Mouse (Mus musculus): ENCODE measurements around the gene Rbmxl1.
"Not testable (repeated sequence)": the region's sequence is repeated elsewhere in the genome, so short reads cannot be mapped to it uniquely, and the experiment has no call there.

The Rbmxl1 gene

GRCm38 (mm10) chr8:78508719-78509272 is at the start of gene Rbmxl1:
Gene Rbmxl1 (minus strand): TSS chr8:78508898.
- peak; percentile 81 for DNase-seq (ENCODE audit: low spot score)

- no peak for DNase-seq (ENCODE audit: low spot score)
These were observed 48.2 kb upstream of the Rbmxl1 start for GRCm38 (mm10) chr8:78556773-78557434.

- no peak for DNase-seq (ENCODE audit: low spot score)
These were observed 47.1 kb upstream of the Rbmxl1 start for GRCm38 (mm10) chr8:78555817-78556216.

- DNase-seq (ENCODE audit: low spot score) = no peak
These were observed 42.0 kb upstream of the Rbmxl1 start for GRCm38 (mm10) chr8:78550752-78551134.

- DNase-seq (ENCODE audit: low spot score) = no peak
These were observed 41.5 kb upstream of the Rbmxl1 start for GRCm38 (mm10) chr8:78549971-78550751.

- DNase-seq (ENCODE audit: low spot score) = not testable (repeated sequence)
These were observed 36.6 kb upstream of the Rbmxl1 start for GRCm38 (mm10) chr8:78545153-78545817.

- DNase-seq (ENCODE audit: low spot score) = no peak
These were observed 35.8 kb upstream of the Rbmxl1 start for GRCm38 (mm10) chr8:78544545-78544944.

- DNase-seq (ENCODE audit: low spot score) = no peak
These were observed 34.9 kb upstream of the Rbmxl1 start for GRCm38 (mm10) chr8:78543621-78544020.

- DNase-seq (ENCODE audit: low spot score) = not testable (repeated sequence)
These were observed 34.0 kb upstream of the Rbmxl1 start for GRCm38 (mm10) chr8:78542670-78543069.

- DNase-seq (ENCODE audit: low spot score) = no peak
These were observed 29.1 kb upstream of the Rbmxl1 start for GRCm38 (mm10) chr8:78537795-78538194.

- DNase-seq (ENCODE audit: low spot score) = no peak
These were observed 28.0 kb upstream of the Rbmxl1 start for GRCm38 (mm10) chr8:78536716-78537115.

- DNase-seq (ENCODE audit: low spot score) = no peak
These were observed 25.3 kb upstream of the Rbmxl1 start for GRCm38 (mm10) chr8:78533981-78534380.

- no peak for DNase-seq (ENCODE audit: low spot score)
These were observed 6.4 kb upstream of the Rbmxl1 start for GRCm38 (mm10) chr8:78515132-78515531.

GRCm38 (mm10) chr8:78514706-78515105 is 6.0 kb upstream of the Rbmxl1 start:
- no peak for DNase-seq (ENCODE audit: low spot score)

GRCm38 (mm10) chr8:78513106-78513505 is 4.4 kb upstream of the Rbmxl1 start:
- DNase-seq (ENCODE audit: low spot score) = no peak

- DNase-seq (ENCODE audit: low spot score) = no peak
These were observed 2.2 kb upstream of the Rbmxl1 start for GRCm38 (mm10) chr8:78510926-78511325.

- no peak for DNase-seq (ENCODE audit: low spot score)
These were observed 1.4 kb upstream of the Rbmxl1 start for GRCm38 (mm10) chr8:78510094-78510493.

GRCm38 (mm10) chr8:78509273-78510031 is 754 bp upstream of the Rbmxl1 start, which contains the start of gene Slc10a7:
Gene Slc10a7 (plus strand): TSS chr8:78509346.
- DNase-seq (ENCODE audit: low spot score) = peak; percentile 84

GRCm38 (mm10) chr8:78507979-78508718 is 549 bp downstream of the Rbmxl1 start:
- DNase-seq (ENCODE audit: low spot score) = peak; percentile 31

GRCm38 (mm10) chr8:78502706-78503105 is 6.0 kb downstream of the Rbmxl1 start:
- DNase-seq (ENCODE audit: low spot score) = no peak

GRCm38 (mm10) chr8:78496273-78496672 is 12.4 kb downstream of the Rbmxl1 start:
- DNase-seq (ENCODE audit: low spot score) = not testable (repeated sequence)
